Mouse (Mus musculus): ENCODE measurements around the gene Lin37.

- TF ChIP-seq CTCF (IDR thresholded peaks at IDR 0.05) (no peak), EP300 (IDR thresholded peaks at IDR 0.05) (no peak)
These were observed 44.5 kb downstream of the Lin37 start for GRCm38 (mm10) chr7:30515003-30515760.
